Mouse (Mus musculus): ENCODE results near the gene Tfap2c. TPM values are rescaled to one million over a fixed set of nuclear protein-coding genes. Genes with fewer than 3 reads are reported as not detected.

Tfap2c gene
- polyA plus RNA-seq, 1 experiment from 2014 or later: 6.0 TPM

- Histone ChIP-seq H3K27ac (no peak overlapping the region), H3K4me3 (replicated peaks) (no peak overlapping the region), H3K9me3 (no peaks in the 10 kb centered on the region), H3K9ac (no peak overlapping the region), H3K27me3 (replicated peaks) (peaks cover 58% of the 10 kb centered on the region), H3K36me3 (no peaks in the 10 kb centered on the region), H3K4me2 (no peak overlapping the region), H3K4me1 (peaks cover 22% of the 10 kb centered on the region)
- no peak for ATAC-seq (ENCODE audit: insufficient read depth, low FRiP score, low read depth)
- 78% methylated on average over 9 of the region's 9 CpGs for WGBS
Measured at GRCm38 (mm10) chr2:172554211-172554610, 4.8 kb downstream of the Tfap2c start.

- H3K9ac ChIP-seq: no peak overlapping the region
- 53% methylated on average over 21 of the region's 21 CpGs for WGBS
- H3K27ac ChIP-seq: no peak overlapping the region
- H3K9me3 ChIP-seq: no peaks in the 10 kb centered on the region
- H3K36me3 ChIP-seq: no peaks in the 10 kb centered on the region
- H3K4me3 ChIP-seq (replicated peaks): no peak overlapping the region
- H3K27me3 ChIP-seq (replicated peaks): peaks cover 25% of the 10 kb centered on the region
- no peaks in the 10 kb centered on the region; the same call in 1 of the 2 replicates for H3K4me1 ChIP-seq
- ATAC-seq (ENCODE audit: insufficient read depth, low FRiP score, low read depth): no peak
- no peak overlapping the region for H3K4me2 ChIP-seq
Measured at GRCm38 (mm10) chr2:172558674-172559468, 9.5 kb downstream of the Tfap2c start.

- Histone ChIP-seq H3K9ac (no peak overlapping the region), H3K9me3 (no peaks in the 10 kb centered on the region), H3K27ac (no peak overlapping the region), H3K4me1 (no peaks in the 10 kb centered on the region; the same call in 1 of the 2 replicates), H3K36me3 (no peaks in the 10 kb centered on the region), H3K4me3 (replicated peaks) (no peak overlapping the region), H3K4me2 (no peak overlapping the region), H3K27me3 (replicated peaks) (peaks cover 17% of the 10 kb centered on the region)
- 53% methylated on average over 10 of the region's 10 CpGs for WGBS
- no peak for ATAC-seq (ENCODE audit: insufficient read depth, low FRiP score, low read depth)
Measured at GRCm38 (mm10) chr2:172561016-172561415, 11.6 kb downstream of the Tfap2c start.

- H3K4me3 ChIP-seq (replicated peaks): no peak overlapping the region
- no peaks in the 10 kb centered on the region for H3K27me3 ChIP-seq (replicated peaks)
- no peak overlapping the region for H3K27ac ChIP-seq
- H3K4me2 ChIP-seq: no peak overlapping the region
- ATAC-seq (ENCODE audit: insufficient read depth, low FRiP score, low read depth): no peak
- WGBS: 79% methylated on average over 9 of the region's 9 CpGs
- H3K9me3 ChIP-seq: no peaks in the 10 kb centered on the region
- H3K4me1 ChIP-seq: no peaks in the 10 kb centered on the region
- no peak overlapping the region for H3K9ac ChIP-seq
- H3K36me3 ChIP-seq: no peaks in the 10 kb centered on the region
Measured at GRCm38 (mm10) chr2:172567835-172568234, 18.4 kb downstream of the Tfap2c start.

- 72% methylated on average over 2 of the region's 2 CpGs for WGBS
- Histone ChIP-seq H3K27me3 (replicated peaks) (no peaks in the 10 kb centered on the region), H3K9ac (no peak overlapping the region), H3K27ac (no peak overlapping the region), H3K4me1 (no peaks in the 10 kb centered on the region), H3K36me3 (no peaks in the 10 kb centered on the region), H3K9me3 (no peaks in the 10 kb centered on the region), H3K4me3 (replicated peaks) (no peak overlapping the region), H3K4me2 (no peak overlapping the region)
- no peak for ATAC-seq (ENCODE audit: insufficient read depth, low FRiP score, low read depth)
Measured at GRCm38 (mm10) chr2:172568466-172568865, 19.1 kb downstream of the Tfap2c start.

- Histone ChIP-seq H3K9ac (no peak overlapping the region), H3K4me3 (replicated peaks) (no peak overlapping the region), H3K4me1 (no peaks in the 10 kb centered on the region), H3K27me3 (replicated peaks) (no peaks in the 10 kb centered on the region), H3K4me2 (no peak overlapping the region), H3K27ac (no peak overlapping the region), H3K36me3 (no peaks in the 10 kb centered on the region), H3K9me3 (no peaks in the 10 kb centered on the region)
- ATAC-seq (ENCODE audit: insufficient read depth, low FRiP score, low read depth): no peak
- 58% methylated on average over 2 of the region's 2 CpGs for WGBS
Measured at GRCm38 (mm10) chr2:172577196-172577766, 27.9 kb downstream of the Tfap2c start.

GRCm38 (mm10) chr2:172579221-172579620 is 29.8 kb downstream of the Tfap2c start:
- H3K4me3 ChIP-seq (replicated peaks): no peak overlapping the region
- no peaks in the 10 kb centered on the region for H3K9me3 ChIP-seq
- no peak overlapping the region for H3K9ac ChIP-seq
- H3K4me1 ChIP-seq: no peaks in the 10 kb centered on the region
- H3K27ac ChIP-seq: no peak overlapping the region
- ATAC-seq (ENCODE audit: insufficient read depth, low FRiP score, low read depth): no peak
- H3K4me2 ChIP-seq: no peak overlapping the region
- H3K27me3 ChIP-seq (replicated peaks): no peaks in the 10 kb centered on the region
- WGBS: 59% methylated on average over 5 of the region's 5 CpGs
- no peaks in the 10 kb centered on the region for H3K36me3 ChIP-seq

- H3K9ac ChIP-seq: no peak overlapping the region
- WGBS: 79% methylated on average over 12 of the region's 12 CpGs
- ATAC-seq (ENCODE audit: insufficient read depth, low FRiP score, low read depth): no peak
Measured at GRCm38 (mm10) chr2:172580536-172581265, 31.3 kb downstream of the Tfap2c start.

GRCm38 (mm10) chr2:172583312-172583711 is 33.9 kb downstream of the Tfap2c start:
- Histone ChIP-seq H3K9me3 (no peaks in the 10 kb centered on the region), H3K4me2 (no peak overlapping the region), H3K36me3 (no peaks in the 10 kb centered on the region), H3K27ac (no peak overlapping the region), H3K4me1 (no peaks in the 10 kb centered on the region), H3K4me3 (replicated peaks) (no peak overlapping the region), H3K9ac (no peak overlapping the region), H3K27me3 (replicated peaks) (no peaks in the 10 kb centered on the region)
- no peak for ATAC-seq (ENCODE audit: insufficient read depth, low FRiP score, low read depth)
- WGBS: 33% methylated on average over 7 of the region's 7 CpGs

More at GRCm38 (mm10) chr2:172580536-172581265, 31.3 kb downstream of the Tfap2c start:
- Histone ChIP-seq H3K9me3 (no peaks in the 10 kb centered on the region), H3K27me3 (replicated peaks) (no peaks in the 10 kb centered on the region), H3K27ac (no peak overlapping the region), H3K36me3 (no peaks in the 10 kb centered on the region), H3K4me2 (no peak overlapping the region), H3K4me3 (replicated peaks) (no peak overlapping the region), H3K4me1 (no peaks in the 10 kb centered on the region)

- no peaks in the 10 kb centered on the region for H3K36me3 ChIP-seq
- WGBS: 67% methylated on average over 6 of the region's 6 CpGs
- no peaks in the 10 kb centered on the region for H3K4me1 ChIP-seq
- no peak for ATAC-seq (ENCODE audit: insufficient read depth, low FRiP score, low read depth)
- H3K4me2 ChIP-seq: no peak overlapping the region
- no peak overlapping the region for H3K4me3 ChIP-seq (replicated peaks)
- no peaks in the 10 kb centered on the region for H3K9me3 ChIP-seq
- no peaks in the 10 kb centered on the region for H3K27me3 ChIP-seq (replicated peaks)
- no peak overlapping the region for H3K27ac ChIP-seq
- H3K9ac ChIP-seq: no peak overlapping the region
Measured at GRCm38 (mm10) chr2:172585329-172585728, 35.9 kb downstream of the Tfap2c start.

GRCm38 (mm10) chr2:172589048-172589447 is 39.7 kb downstream of the Tfap2c start:
- Histone ChIP-seq H3K36me3 (no peaks in the 10 kb centered on the region), H3K9me3 (no peaks in the 10 kb centered on the region), H3K4me3 (replicated peaks) (no peak overlapping the region), H3K9ac (no peak overlapping the region), H3K4me1 (no peaks in the 10 kb centered on the region), H3K4me2 (no peak overlapping the region), H3K27ac (no peak overlapping the region), H3K27me3 (replicated peaks) (no peaks in the 10 kb centered on the region)
- WGBS: 92% methylated on average over 1 of the region's 1 CpGs
- ATAC-seq (ENCODE audit: insufficient read depth, low FRiP score, low read depth): no peak

- Histone ChIP-seq H3K4me2 (no peak overlapping the region), H3K27ac (no peak overlapping the region), H3K4me3 (replicated peaks) (no peak overlapping the region), H3K4me1 (no peaks in the 10 kb centered on the region), H3K36me3 (no peaks in the 10 kb centered on the region), H3K27me3 (replicated peaks) (no peaks in the 10 kb centered on the region), H3K9me3 (no peaks in the 10 kb centered on the region), H3K9ac (no peak overlapping the region)
- WGBS: 72% methylated on average over 5 of the region's 5 CpGs
- no peak for ATAC-seq (ENCODE audit: insufficient read depth, low FRiP score, low read depth)
Measured at GRCm38 (mm10) chr2:172590839-172591238, 41.4 kb downstream of the Tfap2c start.
